Mouse (Mus musculus) CH12.LX (cell line): ENCODE measurements around the gene Gsdme.

Source experiments
- BHLHE40 ChIP-seq: IDR thresholded peaks from 2 replicates; pipeline ENCODE4 v1.6.1; 2011; ENCODE audit warnings: mild to moderate bottlenecking, low read depth, low read length, improper control_type of control experiment
- CTCF ChIP-seq, 2 experiments: IDR thresholded peaks in 1 of 2; conservative IDR thresholded peaks in 1 of 2; 2 replicates each; pipeline ENCODE4 v1.5.1; 2011 to 2012; ENCODE audit warnings: low read depth in 2 of 2, low read length in 2 of 2, improper control_type of control experiment in 1 of 2, inconsistent platforms in 1 of 2, mild to moderate bottlenecking in 1 of 2, moderate library complexity in 1 of 2
- ELF1 ChIP-seq: IDR thresholded peaks from 2 replicates; pipeline ENCODE4 v1.6.1; 2014; ENCODE audit warnings: low read depth, mild to moderate bottlenecking, inconsistent platforms, low read length, improper control_type of control experiment
- EP300 ChIP-seq: IDR thresholded peaks from 2 replicates; pipeline ENCODE4 v1.6.1; 2011; ENCODE audit warnings: low read length, improper control_type of control experiment
- MAFK ChIP-seq: IDR thresholded peaks from 2 replicates; pipeline ENCODE4 v1.6.1; 2011; ENCODE audit warnings: low read length, improper control_type of control experiment; ENCODE audit not compliant: insufficient replicate concordance
- MEF2A ChIP-seq: IDR thresholded peaks from 2 replicates; pipeline ENCODE4 v1.6.1; 2014; ENCODE audit warnings: low read depth, mild to moderate bottlenecking, inconsistent platforms, low read length, improper control_type of control experiment, borderline replicate concordance
- NRF1 ChIP-seq: IDR thresholded peaks from 2 replicates; pipeline ENCODE4 v1.6.1; 2014; ENCODE audit warnings: low read depth, mild to moderate bottlenecking, inconsistent platforms, low read length, improper control_type of control experiment, moderate library complexity
- POLR2A ChIP-seq: IDR thresholded peaks from 2 replicates; pipeline ENCODE4 v1.6.1; 2011; ENCODE audit warnings: low read depth, mild to moderate bottlenecking, improper control_type of control experiment, low read length
- POLR2AphosphoS2 ChIP-seq: IDR thresholded peaks from 2 replicates; pipeline ENCODE4 v1.6.1; 2011; ENCODE audit warnings: low read depth, low read length, improper control_type of control experiment
- SIN3A ChIP-seq: IDR thresholded peaks from 2 replicates; pipeline ENCODE4 v1.6.1; 2012; ENCODE audit warnings: low read length, improper control_type of control experiment, inconsistent platforms
- TCF12 ChIP-seq: IDR thresholded peaks from 2 replicates; pipeline ENCODE4 v1.6.1; 2014; ENCODE audit warnings: low read depth, mild to moderate bottlenecking, inconsistent platforms, low read length, improper control_type of control experiment
- USF1 ChIP-seq: IDR thresholded peaks from 2 replicates; pipeline ENCODE4 v1.6.1; 2014; ENCODE audit warnings: low read depth, mild to moderate bottlenecking, inconsistent platforms, low read length, improper control_type of control experiment

DNA sequence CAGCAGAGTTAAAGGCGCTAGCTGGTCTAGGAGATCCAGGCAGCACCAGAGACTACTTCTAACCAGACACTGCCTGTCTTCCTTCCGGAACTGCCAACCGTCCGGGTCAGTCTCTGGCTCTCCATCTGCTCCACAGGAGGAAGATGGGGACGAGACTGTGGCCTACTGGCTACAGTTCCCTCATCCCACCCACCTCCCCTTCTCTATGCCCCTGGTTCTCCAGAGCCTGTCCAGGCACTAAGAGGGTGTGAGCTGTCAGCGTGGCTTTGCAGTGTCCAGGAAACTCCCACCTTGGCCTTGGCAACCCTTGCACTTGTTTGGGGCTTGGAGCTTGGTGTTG, 1.8 kb downstream of the Gsdme start:
- TF ChIP-seq POLR2A: no peak
- no peak for TF ChIP-seq CTCF (conservative IDR thresholded peaks at IDR 0.05 in 1 of 2, IDR thresholded peaks at IDR 0.05 in 1 of 2; ENCODE audit: low read depth in 2 of 2, low read length in 2 of 2)
- no peak for TF ChIP-seq EP300
- no peak for TF ChIP-seq TCF12
- TF ChIP-seq ELF1: no peak
- no peak for TF ChIP-seq USF1
- no peak for TF ChIP-seq MEF2A
- TF ChIP-seq SIN3A: no peak
- TF ChIP-seq MAFK: no peak
- no peak for TF ChIP-seq POLR2AphosphoS2
- TF ChIP-seq BHLHE40: no peak
- TF ChIP-seq NRF1: no peak
